Mouse (Mus musculus) right cerebral cortex, postnatal 25 days (tissue): ENCODE results near the gene Fcer2a.

ENCODE experiments used
- DNase-seq: peaks from one replicate; pipeline ENCODE4 v3.0.0; 2022

Fcer2a gene

DNA sequence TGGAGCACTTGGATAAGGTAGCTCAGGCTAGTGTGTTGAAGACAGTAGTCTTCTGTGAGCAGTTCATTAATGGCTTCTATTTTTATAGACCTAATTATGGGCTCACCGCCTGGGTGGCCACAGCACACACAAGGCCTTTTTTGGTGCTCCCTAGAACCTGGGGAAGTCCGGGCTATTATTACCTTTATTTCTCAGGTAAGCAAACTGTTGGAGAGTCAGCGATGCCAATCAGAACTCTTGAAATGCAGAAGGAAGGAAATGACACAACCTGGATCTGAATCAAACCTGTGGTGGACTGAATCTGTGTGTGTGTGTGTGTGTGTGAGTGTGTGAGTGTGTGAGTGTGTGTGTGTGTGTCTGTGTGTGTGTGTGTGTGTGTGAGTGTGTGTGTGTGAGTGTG, at the start of gene Fcer2a:
TSS of gene Fcer2a (minus strand) at position 55 of the 400 bp plus-strand sequence.
- no peak for DNase-seq

DNA sequence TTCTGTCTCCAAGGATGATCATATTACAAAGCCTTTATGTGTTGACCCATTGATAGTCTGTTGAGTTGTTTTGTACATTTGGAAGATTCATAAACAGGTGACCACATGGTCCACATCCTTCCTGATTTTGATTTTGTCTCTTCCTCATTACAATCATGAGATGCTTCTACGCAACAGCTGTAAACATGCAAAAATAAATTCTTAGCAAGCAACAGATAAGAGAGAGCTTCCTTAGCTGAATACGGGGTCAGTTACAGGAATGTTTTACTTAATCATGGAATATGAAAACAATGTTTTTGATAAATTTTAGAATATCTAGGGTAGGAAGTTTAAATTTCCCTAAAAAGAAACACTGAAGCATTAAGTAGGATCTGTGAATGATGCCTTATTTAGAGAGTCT, 43.0 kb upstream of the Fcer2a start:
- no peak for DNase-seq

DNA sequence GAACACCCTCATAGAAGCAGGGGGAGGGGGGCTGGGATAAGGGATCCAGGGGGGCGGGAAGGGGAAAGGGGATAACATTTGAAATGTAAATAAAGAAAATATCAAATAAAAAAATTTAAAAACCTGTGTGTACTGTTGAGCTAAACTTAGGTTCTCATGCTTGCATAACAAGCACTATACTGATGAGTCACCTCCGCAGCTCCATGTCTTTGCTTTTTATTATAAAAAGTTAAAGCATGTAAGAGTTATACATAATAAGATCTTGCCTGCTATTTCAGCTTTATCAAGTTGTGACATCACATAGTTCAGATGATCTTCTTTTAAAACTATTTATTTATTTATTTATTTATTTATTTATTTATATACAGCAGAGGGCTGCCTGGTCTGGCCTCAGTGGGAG, 41.6 kb upstream of the Fcer2a start:
- no peak for DNase-seq

DNA sequence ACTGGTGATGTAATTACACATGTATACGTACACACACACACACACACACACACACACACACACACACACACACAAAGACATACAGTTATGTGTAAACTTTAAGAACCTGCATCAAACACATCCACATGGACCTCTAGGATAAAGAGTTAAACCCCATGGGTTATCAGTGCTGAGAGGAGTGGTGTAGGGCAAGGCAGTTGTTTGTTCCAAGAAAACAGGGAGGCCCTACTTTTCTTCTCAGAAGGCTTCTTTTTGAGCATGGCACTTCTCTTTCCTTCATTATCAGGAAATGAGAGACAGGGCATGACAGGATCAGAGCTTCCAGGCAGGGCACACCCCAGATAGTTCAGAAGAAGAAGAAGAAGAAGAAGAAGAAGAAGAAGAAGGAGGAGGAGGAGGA, 40.1 kb upstream of the Fcer2a start:
- no peak for DNase-seq

DNA sequence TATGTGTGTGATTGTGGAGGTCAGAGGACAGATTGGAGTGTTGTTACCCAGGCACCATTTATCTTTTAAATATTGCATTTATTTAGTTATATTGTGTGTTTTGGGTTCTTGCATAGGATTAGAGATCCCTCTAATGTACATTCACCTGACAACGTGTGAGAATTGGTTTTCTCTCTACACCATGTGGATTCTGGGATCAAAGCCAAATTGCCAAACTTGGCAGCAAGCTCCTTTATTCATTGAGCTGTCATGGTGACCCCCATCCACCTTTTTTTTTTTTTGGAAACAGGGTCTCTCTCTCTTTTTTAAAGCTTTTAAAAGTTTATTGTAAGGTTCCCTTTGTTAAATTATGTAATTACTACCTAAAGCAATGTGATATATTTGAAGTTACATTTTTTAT, 27.1 kb upstream of the Fcer2a start:
- no peak for DNase-seq

DNA sequence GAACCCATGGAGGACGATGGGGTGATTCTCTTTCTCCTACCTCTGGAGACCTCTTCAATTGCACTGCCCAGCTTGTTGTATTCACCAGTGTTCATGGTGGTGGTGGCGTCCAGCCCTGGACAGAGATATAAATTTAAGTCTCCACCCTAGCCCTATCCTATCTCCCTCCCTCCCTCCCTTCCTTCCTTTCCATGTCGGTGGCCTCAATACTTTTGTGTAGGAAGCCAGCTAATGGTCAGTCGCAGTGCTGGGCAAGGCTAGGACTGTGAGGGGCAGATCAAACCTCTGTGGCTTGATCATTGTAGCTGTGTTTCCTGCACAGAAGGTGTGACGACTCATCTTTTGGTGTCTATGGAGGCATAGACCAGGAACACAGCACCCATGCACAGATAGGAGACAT, 26.6 kb upstream of the Fcer2a start, which contains the start of gene Clec4g:
TSS of gene Clec4g (minus strand) at position 101 of the 400 bp plus-strand sequence.
- DNase-seq, result no peak

DNA sequence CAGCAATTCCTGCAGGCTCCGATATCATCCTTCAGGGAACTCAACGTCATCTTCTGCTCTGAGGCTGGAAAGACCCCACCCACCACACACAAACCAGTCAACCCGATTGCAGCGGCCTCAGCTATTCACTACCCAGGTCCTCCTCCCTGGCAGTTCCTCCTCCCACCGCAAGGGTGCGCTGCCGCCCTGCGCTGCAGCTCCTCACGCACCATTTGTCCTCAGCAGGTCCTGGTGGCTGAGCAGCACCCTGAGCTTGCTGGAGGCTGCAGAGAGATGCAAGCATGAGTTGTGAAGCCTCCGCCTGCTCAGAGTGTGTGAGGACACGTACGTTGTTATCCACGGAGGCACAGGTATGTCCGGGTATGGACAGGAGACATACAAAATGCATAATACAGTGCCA, 24.6 kb upstream of the Fcer2a start:
- peak; percentile 61 for DNase-seq

DNA sequence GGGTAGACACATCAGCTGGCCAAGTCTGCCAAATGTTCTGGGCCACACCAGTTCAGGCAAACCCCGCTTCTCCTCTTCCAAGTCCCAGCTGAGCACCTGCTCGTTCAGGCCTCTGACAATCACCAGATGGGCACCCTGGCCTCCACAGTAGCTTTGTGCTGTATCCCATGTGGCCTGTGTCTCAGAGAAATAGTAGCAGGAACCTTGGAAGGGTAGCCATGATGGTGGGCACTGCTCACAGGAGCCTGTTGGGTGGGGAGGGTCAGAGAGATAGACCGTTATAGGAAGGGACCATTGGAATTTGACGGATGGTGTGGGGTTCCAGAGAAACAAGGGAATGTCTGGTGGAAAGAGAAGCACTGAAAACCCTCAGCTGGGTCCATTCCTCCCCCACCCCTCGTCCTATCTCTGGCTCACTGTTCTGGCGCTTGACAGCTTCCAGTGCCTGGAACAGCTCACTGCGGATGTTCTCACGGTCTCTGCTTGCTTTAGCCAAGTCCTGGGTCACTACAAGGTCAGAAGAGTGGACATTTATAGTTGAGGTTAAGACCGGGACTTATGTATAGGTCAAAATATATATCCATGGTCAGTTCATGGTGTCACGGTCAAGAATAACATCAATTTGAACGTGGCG, 23.5 kb upstream of the Fcer2a start:
- no peak for DNase-seq

DNA sequence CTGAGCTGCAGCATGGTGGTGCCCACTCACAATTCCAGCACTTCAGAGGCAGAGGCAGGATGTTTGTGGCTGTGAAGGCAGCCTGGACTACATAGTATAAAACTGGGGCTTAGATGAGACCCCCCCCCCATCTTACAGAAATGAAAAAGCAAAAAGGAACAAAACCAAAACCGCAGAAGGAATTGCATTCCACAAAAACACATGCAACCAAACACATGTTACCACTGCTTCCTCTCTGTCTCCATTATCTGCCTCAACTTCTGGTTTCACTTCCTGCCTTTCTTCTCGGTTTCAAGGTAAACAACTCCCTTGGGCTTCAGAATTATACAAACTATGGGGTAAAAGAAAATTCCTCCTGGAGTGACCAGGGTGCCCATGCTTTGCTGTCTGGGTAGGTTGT, 17.7 kb upstream of the Fcer2a start:
- DNase-seq, result no peak

DNA sequence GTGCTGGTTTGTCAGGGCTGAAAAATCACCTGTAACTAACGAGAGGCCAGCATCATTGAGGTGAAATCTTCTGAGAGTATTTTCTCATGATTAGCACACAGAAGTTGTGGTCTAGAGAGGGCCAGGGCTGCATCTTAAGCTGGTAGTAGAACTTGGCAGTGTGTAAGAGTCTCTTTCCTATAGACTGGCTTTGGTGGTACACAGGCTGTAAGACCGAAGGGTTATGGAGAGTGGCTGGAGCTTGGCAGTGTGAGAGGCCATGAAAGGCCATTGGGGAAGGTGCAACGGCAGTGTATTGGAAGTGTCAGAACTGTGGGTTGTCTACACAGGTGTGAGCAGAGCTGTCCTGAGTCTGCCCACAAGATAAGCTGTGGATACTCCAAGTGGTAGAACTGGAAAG, 16.3 kb upstream of the Fcer2a start:
- DNase-seq, result no peak

DNA sequence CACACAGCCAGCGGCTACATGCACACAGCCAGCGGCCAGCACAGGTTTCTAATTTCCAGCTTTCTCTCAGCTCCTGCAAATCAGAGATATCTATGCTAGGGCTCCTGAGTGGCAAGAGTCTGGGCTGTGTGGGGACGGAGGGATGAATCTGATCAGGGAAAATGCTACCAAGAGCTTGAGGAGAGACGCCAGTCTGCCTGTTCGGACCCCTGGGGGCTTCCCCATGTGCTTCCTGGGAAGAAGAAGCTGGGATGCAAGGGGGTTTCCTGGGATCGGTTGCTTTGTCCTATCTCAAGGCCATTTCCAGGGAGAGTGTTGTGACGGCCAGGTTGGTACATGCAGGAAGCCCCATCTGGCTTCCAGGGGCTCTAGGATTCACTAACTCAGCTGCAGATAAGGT, 13.6 kb upstream of the Fcer2a start:
- DNase-seq, result no peak

DNA sequence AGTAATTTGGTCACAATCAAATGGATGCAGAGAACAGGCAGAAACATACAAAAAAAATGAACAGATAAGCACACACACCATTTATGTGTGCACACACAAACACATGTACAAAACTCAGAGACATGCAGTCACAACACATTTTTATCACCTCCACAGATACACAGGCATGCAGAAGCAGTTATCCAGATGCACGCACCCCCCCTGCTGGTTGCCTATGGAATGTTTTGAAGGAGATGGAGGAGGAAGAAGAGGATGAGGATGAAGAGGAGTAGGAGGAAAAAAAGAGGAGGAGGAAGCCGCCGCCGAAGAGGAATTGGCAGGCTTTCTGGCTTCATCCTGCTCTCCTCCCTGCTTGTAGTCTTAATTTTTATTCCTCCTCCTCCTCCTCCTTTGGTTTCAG, 11.7 kb upstream of the Fcer2a start:
- DNase-seq, result no peak

DNA sequence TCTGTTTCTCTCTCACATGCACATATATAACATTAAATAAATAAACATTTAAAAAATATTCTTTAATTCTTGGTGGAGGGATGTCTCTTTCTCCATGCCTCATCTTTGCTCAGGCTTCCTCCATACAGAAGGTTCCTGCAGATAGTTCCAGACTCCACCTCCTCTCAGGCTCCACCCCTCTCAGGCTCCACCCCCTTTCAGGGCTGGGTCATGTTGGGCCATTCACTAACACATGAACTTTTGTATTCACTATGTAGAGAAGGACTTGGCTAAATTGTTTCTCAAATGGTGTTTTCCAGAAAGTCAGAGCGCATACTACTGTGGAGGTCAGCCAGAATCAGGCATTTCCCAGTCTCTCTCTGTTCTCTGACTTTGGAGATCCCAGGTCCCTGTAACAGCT, 7.5 kb upstream of the Fcer2a start:
- no peak for DNase-seq

DNA sequence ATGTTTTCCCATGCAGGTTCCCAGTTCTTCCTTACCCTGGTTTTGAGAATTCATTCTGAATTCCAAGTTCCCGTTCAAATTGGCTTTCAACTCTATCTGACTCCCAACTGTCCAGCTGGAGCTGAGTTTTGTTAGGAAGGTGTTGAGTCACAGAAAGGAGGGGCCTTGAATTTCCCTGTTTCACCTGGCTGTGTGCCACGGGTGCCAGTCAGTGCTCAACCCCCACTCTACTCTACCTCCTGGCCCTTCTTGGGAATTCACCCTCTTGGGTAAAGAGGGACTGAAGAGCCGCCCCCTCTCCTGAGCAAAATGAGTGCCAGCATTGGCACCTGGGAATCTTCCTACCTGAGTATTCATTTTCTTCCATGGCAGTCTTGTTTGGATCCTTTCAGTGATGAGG, 3.2 kb downstream of the Fcer2a start:
- DNase-seq, result no peak

DNA sequence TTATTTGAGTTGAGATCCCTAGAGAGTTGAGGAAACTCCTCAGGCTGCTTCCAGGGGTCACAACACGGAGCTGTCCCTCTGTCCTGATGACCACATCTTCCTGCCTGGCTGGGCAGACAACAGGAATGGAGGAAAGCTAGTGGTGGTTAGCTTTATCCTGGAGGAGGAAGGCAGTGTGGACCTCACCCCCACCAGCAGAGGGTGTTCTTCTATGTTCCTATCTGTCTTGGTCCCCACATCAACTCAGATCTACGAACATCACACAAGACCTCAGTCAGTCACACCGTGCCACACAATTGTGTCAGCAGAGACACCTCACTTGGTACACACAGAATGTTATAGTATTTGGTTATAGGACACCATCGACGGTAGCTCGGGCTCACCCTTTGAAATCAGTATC, 6.4 kb downstream of the Fcer2a start:
- no peak for DNase-seq

DNA sequence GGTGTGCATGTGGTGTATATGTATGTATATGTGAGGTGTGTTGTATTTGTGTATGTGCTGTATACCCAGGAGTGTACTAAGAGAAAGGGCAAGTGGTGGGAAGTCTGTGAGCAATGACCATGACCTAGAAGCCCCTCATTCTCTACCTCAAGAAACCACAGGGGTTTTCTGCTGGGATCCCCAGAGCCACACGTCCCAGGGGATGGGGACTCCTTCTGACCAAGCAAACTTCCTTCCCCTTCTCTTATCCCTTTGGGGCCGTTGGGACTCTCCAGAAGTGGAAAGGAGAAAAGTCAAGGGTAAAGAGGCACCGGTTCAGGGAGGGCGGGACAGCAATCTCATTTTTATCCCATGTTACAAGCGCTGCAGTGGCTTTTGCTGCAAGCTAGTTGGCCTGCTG, 8.6 kb downstream of the Fcer2a start:
- DNase-seq, result no peak

DNA sequence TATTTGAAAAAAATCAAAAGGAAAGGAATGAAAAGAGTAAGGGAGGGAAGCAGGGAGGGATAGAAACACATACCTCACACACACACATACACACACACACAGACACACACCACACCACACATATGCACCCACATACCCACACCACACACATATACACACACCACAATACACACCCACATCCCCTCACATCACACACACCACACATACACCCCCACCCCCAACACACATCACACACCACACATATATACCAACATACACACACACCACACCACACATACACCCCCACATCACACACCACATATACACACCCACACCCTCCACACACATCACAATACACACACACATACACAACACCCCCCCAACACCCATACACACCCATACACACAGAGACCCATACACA, 9.4 kb downstream of the Fcer2a start:
- DNase-seq, result no peak

DNA sequence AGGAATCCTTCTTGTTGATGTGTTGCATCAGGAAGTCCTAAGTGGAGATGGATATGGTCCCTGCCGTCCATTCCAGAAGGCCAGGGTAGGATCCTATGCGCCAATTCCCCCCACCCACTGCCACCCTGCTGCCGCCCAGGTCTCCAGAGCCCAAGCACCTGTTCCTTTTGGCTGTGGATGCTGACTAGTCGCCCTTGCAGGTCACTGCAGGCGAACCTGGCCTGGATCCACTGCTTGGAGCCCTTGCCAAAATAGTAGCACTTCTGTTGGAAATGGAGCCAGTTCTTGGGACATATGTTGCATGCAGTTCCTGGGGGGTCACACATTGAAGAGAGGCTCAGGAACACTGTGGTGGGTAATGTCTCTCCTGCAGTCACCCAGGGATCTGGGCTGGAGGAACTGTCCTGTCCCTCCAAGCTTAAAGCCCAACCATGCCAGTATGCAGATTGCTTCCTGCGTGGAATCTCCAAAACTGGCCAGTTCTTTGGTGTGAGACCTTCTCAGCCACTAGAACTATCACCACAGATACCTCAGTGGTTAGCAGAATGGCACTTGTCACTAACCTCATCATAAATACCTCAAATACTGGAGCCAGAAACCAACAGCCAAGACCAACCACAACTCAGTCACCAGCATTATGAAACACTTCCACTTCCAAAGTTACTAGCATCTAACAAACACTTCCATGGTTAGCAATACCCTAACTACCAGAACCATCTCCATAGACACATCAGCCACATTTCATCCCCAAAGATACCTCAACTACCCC, 10.4 kb downstream of the Fcer2a start:
- DNase-seq, result no peak

DNA sequence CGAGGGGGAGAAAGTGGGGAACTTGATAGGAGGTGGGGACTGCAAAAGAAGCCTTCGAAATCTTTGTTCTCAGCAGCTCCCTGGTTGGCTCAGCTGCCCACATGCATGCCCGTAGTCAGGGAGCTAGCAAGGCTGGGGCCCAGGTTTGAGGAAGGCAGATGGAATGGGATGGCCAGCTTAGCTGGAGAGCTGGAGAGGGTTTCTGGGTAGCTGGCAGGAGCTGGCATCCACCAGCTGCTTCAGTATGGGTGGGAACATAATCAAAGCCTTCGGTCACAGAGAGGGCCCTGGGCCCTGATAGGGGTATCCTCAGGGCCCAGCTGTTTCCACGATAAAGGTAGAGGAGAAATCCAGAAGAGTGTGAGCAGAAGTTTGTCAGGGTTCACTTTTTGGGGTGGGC, 11.5 kb downstream of the Fcer2a start:
- no peak for DNase-seq

DNA sequence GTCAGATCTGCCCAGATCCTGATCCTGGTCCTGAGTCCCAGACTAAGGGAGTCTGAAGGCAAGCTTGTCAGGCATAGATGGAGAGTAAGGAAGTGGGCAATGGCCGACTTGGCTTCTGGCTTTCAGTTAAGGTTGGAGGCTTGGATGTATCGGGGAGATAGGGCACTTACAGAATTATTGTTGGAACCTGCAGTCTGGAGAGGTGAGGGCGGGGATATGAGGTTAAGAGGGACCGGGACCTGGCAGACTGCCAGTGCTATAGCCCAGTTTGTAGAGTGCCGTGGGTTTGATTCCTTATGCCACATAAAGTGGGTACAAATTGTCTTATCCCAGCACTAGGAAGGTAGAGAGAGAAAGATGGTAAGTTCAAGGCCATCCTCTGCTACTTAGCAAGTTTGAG, 14.3 kb downstream of the Fcer2a start:
- DNase-seq, result no peak

DNA sequence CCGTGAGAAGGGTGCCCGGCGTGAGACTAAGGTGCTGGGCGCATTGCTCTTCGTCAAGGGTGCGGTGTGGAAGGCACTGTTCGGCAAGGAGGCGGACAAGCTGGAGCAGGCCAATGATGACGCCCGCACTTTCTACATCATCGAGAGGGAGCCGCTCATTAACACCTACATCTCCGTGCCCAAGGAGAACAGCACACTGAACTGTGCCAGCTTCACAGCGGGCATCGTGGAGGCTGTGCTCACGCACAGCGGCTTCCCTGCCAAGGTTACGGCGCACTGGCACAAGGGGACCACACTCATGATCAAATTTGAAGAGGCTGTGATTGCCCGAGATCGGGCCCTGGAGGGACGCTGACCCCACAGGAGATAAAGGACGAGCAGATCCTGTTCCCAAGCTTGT, 14.7 kb downstream of the Fcer2a start:
- no peak for DNase-seq

DNA sequence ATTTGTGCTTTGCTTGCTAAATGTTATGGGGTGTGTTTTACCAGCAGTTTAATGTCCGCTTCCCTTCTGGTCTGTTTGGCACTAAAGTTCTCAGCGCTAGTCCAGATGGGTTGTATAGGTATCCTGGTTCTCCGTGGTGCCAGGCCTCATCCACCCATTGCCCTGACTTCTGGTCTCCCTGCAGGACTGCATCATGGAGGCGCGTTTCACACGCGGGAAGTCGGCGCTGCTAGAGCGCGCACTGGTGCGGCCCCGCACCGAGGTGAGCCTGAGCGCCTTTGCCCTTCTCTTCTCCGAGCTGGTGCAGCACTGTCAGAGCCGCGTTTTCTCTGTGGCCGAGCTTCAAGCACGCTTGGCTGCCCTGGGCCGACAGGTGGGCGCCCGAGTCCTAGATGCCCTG, 15.1 kb downstream of the Fcer2a start:
- no peak for DNase-seq

DNA sequence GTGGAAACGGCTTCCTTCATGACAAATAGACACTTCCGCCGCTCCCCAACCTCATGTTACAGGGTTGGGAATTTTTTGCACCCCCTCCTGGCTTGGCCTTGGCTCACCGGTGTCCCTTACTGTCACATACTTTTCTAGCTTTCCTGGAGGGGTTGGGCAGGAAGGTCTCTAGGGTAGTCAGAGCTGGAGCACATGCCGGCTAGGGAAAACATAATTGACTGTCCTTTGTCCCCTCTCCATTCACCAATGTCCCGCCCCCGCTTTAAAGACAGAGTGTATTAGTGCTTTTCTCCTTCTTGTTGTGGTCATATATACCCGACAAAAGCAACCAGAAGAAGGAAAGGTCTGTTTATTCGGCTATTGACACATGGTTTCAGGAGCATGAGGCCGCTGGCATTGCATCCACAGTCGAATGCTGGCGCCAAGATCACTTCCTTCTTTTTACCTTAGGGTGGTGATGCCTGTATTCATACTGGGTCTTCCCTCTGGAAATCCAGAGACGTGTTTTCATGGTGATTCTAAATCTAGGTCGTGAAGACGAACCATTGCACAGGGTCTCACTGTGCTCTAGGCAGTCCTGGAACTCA, 16.9 kb downstream of the Fcer2a start:
- no peak for DNase-seq
